Mouse (Mus musculus) gastrocnemius, postnatal 14 days (tissue): Measurements from ENCODE around the gene Xxylt1. TPM values are rescaled to one million over a fixed set of nuclear protein-coding genes. Genes with fewer than 3 reads are reported as not detected.

Experiments used
- DNase-seq: peaks from one replicate; pipeline ENCODE4 v3.0.0; 2021; ENCODE audit warnings: mixed read lengths
- intact Hi-C: fragments of 180-260 bp; cut with DNase I; formaldehyde crosslinking; loops from one replicate; pipeline ENCODE4 v1.15.1; 2025; ENCODE audit warnings: low total_unique reads
- total RNA-seq, 2 experiments: library from RNA; stranded (reverse); gene quantifications; 2 replicates each; pipeline ENCODE4 v1.2.3; 2021

The Xxylt1 gene
- total RNA-seq, 2 experiments from 2014 or later, result 4.8 to 6.6 TPM

DNA sequence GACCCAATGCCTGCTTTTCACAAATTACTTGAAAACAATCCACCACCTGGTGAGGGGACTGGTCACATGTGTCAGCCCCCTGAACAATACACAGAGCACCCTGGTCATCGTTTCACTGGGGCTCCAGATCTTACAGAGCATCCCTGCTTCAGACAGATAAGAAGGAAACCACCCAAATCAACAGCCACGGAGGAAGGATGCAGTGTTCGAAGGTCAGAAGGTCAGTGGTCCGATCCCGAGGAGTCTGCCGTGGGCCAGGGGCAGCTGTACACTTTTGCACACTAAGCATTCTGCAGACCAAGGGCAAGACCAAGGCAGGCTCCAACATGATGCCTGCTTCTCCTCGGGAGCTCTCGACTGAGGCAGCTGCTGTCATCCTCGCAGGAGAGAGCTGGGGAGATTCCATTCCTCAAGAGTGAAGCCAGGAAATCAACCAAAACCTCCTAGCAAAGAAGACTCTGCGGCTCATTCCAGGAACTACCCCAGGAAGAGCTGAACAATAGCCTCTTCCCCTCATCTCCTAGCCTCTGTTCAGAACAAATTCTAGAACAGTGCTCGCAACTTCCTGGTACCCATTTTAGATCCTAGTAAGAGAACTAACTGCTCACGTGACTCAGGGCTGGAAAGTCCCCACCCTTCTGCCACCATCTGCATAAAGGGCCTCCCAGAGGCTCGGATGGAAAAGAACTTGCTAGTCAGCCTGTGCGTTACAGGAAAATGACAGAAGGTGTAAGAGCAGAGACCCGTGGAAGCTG is 14.7 kb downstream of the Xxylt1 start:
- no peak for DNase-seq

DNA sequence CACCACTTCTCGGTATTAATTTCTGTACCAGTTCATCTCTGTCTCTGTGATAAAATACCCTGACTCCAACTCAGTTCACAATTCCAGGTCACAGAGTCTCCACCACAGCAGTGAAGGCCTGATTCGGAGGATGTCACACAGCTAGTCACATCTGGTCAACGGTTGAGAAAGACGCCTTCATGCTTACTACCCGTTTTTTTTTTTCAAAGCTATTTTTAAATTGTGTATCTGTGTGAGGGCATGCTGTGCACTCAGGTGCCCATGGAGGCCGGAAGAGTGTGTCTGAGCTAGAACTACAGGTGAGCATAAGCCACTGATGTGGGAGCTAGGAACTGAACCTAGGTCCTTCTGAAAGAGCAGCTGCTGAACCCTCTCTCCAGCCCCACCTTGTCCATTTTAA is 16.4 kb downstream of the Xxylt1 start:
- intact Hi-C loops, result no loop called here
- no peak for DNase-seq

More for the DNA sequence above, 14.7 kb downstream of the Xxylt1 start:
- intact Hi-C loops, result no loop called here

DNA sequence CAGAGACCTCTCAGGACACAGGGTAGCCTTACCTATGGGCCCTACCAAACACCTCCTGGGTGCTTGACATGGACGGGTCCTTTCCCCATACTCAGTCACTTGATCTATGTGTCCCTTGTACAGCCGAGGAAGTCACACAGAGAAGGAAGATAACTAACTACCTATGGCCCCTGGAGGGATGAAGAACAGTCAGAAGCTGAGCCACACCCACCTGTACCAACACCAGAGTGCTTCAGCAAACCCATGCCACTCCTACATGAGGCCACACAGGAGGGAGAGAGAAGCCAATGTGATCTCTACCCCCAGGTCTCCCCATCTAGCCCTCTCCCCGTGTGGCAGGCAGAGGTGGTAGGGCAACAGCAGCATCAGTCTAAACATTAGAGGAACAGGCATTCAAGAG is 18.3 kb downstream of the Xxylt1 start:
- DNase-seq, result no peak
- intact Hi-C loops, result no loop called here

DNA sequence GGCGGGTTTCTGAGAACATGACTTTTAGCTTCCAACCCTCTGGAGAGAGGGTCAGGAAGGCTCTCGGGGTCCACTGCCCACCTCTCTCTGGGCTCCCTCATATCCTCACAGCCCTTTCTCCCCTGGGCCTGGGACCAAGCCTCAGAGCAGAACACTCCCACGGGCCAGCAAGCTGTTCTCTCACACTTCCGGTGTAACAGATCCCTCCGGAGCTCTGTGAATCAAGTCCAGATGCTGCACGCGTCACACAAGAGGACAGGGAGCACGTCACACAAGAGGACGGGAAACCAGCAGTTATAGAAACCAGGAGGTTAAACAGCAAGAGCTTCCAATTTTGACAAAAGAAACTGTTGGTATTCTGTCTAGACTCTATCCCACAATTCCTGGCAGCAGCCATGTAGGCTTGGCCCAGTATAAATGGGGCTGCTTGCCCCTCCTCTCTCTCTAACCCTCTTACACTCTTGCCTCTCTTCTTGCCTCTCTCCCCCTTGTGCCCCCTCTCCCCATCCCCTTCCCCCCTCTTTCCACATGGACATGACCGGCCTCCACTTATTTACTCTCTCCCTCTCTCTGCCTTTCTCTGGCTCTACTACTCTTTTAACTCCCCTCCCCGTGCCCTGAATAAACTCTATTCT is 19.9 kb downstream of the Xxylt1 start:
- peak; percentile 44 for DNase-seq
- intact Hi-C loops, result no loop called here

DNA sequence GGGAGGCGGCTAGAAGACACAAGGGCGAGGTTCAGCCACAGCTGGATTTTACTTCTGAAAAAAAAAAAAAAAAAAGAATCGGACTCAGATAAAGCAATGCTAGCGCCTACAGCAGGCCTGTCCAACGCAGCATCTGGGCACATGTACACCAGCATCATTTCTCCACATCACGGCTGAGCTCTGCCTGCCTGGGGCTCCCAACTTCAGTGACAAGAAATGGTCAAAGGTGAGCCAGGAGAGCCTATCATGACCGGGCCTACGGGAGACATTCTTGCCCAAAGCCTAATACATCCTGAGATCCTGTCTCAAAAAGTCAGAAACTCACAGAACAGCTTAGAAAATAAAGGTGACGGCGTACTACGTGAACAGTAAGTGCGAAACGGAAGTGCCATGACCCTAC is 20.5 kb downstream of the Xxylt1 start:
- intact Hi-C loops, result no loop called here
- DNase-seq, result no peak

DNA sequence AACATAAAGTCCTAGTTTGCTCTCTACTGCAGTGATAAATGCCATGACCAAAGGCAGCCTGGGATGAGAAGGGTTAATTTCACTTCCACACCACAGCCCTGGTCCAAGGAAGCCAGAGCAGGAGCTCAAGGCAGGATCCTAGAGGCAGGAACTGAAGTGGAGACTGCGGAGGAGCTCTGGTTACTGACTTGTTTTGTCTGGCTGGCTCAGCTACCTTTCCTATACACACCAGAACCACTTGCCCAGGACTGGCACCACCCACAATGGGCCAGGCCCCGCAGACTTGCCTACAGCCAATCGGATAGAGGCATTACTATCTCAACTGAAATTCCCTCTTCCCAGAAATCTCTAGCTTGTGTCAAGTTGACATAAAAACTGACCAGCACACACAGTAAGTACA is 21.0 kb downstream of the Xxylt1 start:
- intact Hi-C loops, result no loop called here
- no peak for DNase-seq

DNA sequence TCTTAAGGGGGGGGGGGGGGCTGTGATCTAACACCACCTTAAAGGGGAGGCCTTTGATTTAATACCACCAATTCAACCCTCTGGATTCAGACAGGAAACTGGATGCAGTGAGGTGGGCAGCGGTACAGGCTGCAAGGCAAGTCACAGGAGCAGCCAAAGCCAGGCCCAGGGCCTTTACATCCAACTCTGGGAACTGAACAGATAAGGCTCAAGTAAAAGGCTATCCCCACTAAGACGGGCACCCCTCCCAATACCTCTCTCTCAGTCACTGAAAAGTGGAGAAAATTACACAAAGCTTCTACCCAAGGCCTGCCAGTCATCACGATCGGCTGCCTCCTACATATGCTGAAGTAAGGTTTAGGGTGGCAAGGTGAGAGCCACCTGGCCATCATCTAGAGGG is 21.5 kb downstream of the Xxylt1 start:
- no peak for DNase-seq
- intact Hi-C loops, result no loop called here

GRCm38 (mm10) chr16:31052812-31053211 is 28.4 kb downstream of the Xxylt1 start:
- intact Hi-C loops, result no loop called here
- no peak for DNase-seq

DNA sequence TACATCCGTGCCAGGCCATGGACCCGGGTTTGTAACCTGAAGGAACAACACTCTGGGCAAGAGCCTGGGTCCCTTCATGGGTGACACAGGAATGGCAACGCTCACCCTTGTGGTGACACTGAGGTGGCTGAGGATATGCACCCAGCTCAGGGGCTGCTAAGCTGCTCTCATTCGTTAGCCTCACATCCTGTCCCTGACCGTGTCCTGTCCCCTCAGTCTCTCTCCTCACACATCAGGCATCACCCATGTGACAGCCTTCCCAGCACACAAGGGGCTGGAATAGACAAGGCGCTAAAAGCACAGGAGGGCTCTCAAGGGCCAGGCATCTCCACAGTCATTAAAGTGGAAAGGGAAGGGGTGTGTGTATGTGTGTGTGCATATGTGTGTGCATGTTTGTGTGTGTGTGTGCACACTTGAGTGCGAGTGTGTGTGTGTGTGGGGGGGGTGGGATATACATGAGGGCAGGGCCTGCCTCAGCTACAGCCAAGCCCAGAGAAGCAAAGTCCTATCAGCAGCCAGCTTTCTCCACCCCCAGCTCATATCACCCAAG is 29.0 kb downstream of the Xxylt1 start:
- intact Hi-C loops, result no loop called here
- DNase-seq, result no peak

GRCm38 (mm10) chr16:31050701-31051100 is 30.5 kb downstream of the Xxylt1 start:
- intact Hi-C loops, result no loop called here
- DNase-seq, result no peak

DNA sequence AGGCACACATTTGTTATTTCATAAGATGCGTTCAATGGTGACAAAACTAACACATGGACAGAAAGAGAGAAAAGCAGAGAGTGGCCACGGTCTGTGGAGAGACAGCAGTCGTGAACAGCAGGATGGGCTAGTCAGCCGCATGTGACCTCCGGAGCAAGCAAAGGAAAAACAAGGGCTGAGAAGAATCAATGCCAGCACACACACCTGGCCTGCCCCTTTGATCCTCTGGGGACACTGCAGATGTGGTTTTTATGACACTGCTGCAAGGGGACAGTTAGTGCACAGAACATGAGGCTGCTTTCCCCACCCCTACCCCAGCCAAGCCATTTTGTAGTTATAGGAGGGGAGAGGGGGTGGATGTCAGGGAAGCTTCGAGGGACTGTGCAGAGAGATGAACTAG is 33.0 kb downstream of the Xxylt1 start:
- intact Hi-C loops, result no loop called here
- DNase-seq, result no peak

GRCm38 (mm10) chr16:31047186-31047898 is 33.9 kb downstream of the Xxylt1 start:
- DNase-seq, result no peak
- intact Hi-C loops, result no loop called here

GRCm38 (mm10) chr16:31046217-31046659 is 35.0 kb downstream of the Xxylt1 start:
- intact Hi-C loops, result no loop called here
- DNase-seq, result no peak

DNA sequence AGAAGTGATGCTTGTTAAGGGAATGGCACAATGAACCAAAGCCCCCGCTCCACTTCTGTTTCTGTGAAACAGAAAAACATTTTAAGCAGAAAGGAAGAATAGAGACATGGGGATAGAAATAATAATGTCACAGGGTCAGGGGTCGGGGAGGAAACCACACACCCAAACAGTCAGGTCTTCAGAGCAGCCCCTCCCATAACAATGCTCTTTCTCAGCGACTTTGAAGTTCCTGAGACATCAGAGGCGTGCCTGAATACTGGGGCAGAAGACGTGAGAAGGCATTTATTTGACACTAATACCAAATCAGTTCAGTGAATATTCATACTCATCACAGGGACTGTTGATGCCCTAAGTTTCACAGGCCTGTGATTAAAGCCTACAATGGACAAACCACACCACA is 36.0 kb downstream of the Xxylt1 start:
- intact Hi-C loops, result no loop called here
- DNase-seq, result no peak

DNA sequence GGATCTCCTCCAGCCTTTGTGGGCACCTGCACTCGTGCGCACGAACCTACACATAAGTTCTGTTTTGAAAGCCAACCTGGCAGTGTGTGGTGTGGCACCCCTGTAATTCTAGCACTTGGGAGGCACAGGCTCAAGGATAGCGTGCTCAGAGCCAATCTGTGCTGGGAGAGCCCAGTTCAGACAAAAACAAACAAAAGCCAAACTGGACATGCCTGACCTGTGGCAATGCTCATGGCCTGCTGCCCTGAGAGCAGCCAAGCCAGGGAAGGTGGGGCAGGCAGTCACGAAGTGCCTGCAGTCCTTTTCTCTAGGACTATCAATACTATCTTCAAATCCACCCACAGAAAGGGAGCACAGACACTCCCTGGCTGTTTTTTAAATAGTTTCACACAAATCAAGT is 38.1 kb downstream of the Xxylt1 start:
- intact Hi-C loops, result no loop called here
- DNase-seq, result no peak

DNA sequence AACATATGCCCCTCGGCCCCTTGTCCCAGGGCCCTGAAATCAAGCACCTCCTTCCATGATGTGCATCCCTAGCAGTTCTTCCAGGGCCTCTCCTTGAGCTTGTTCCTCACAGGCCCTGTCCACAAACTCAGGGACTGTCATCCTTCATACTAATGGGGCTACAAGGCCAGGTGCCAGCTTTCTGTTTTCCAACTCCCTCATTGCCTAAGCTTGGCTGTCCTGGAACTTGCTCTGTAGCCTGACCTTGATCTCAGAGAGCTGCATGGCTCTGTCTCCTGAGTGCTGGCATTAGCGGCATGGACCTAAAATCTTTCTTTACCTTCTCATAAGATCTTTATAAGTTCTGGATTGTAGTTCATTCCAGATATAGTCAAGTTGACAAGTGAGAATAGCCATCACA is 39.7 kb downstream of the Xxylt1 start:
- intact Hi-C loops, result no loop called here
- no peak for DNase-seq

DNA sequence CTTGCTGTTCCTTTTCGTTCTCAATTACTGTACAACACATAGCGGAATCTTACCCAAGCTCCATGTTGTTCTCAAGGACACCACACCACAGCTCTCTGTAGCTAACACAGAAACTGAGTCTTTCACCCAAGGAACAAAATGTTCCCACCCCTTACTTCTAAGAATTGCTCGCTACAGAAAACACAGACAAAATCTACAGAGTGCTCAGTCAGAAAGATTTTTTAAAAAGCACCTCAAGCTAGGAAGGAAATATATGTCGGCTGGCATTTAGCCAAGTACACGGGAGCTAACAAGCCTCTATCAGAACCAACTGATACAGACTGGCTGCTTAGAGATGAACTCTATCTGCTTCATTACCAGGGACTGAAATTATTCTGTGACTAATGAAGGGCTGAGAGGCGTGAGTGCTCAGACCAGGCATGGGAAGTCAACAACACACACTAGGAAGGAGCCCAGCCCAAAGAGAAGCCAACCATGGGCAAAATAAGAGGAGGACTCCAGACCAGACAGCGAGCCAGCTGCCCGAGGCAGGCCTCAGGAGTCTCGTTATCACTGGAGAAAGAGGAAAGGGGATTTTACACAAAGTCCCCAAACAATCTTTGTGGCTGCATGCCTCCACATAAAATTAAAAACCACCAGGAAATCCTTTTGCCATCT is 41.3 kb downstream of the Xxylt1 start:
- intact Hi-C loops, result no loop called here
- no peak for DNase-seq

DNA sequence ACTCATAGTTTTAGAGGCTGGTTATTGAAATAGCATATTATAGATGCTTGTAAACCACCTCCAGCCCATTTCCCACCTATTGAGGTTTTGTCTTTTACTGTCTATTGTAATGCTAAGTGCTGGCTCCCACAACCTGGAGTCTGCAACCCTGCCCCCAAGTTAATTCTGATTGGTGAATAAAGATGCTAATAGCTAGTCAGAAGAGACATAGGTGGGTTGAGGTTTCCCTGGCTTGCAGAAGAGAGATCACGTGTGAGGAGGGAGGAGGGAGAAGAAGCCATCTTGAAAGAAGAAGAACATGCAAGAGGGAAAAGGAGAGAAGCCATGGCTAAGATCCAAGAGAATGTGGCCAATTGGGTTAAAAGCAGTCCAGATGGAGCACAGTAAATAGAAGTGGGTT is 43.8 kb downstream of the Xxylt1 start:
- no peak for DNase-seq
- intact Hi-C loops, result no loop called here

- no peak for DNase-seq
- intact Hi-C loops, result no loop called here
Measured at GRCm38 (mm10) chr16:31035651-31036245, 45.5 kb downstream of the Xxylt1 start.

DNA sequence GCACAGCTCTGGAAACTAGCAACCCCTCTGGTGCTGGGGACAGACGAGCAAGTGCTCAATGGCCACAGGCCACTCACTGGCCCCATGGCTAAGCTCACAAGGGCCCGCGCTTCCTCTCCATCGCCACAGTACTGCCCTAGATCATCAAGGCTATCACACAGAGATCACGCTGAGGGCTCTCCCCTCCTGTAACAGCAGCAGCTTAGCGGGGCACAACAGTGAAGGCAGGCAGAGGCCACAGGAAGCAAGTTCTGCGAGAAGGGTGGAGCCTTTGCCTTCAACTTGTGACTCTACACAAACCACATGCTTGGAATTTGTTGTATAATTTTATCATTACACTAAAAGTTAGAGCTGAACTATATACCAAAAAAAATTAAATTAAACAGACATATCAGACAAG is 46.0 kb downstream of the Xxylt1 start:
- no peak for DNase-seq
- intact Hi-C loops, result no loop called here
